Mouse (Mus musculus) intestine, embryonic 15.5 days (tissue): Measurements from ENCODE around the gene Gm20518. TPM values are rescaled to one million over a fixed set of nuclear protein-coding genes. Genes with fewer than 3 reads are reported as not detected.

Experiments
- ATAC-seq: fragments of 200-750 bp; cut with Nextera tagmentation; 2 replicates; pipeline ENCODE4 v1.8.0; 2017; ENCODE audit warnings: moderate TSS enrichment, moderate library complexity
- H3K27ac ChIP-seq: fragments of 300-500 bp; sonication (generic); 2 replicates; pipeline ENCODE4 v1.5.1; 2015; ENCODE audit warnings: mild to moderate bottlenecking, inconsistent platforms
- H3K27me3 ChIP-seq: fragments of 300-500 bp; sonication (generic); replicated peaks from 2 replicates; pipeline ENCODE4 v1.6.1; 2015; ENCODE audit warnings: inconsistent platforms
- H3K36me3 ChIP-seq: fragments of 300-500 bp; sonication (generic); 2 replicates; pipeline ENCODE4 v1.6.1; 2015; ENCODE audit warnings: inconsistent platforms
- H3K4me1 ChIP-seq: fragments of 300-500 bp; sonication (generic); replicated peaks from 2 replicates; pipeline ENCODE4 v1.6.1; 2015; ENCODE audit warnings: inconsistent platforms
- H3K4me2 ChIP-seq: fragments of 300-500 bp; sonication (generic); replicated peaks from 2 replicates; pipeline ENCODE4 v1.6.1; 2015; ENCODE audit warnings: mild to moderate bottlenecking, inconsistent platforms
- H3K4me3 ChIP-seq: fragments of 300-500 bp; sonication (generic); replicated peaks from 2 replicates; pipeline ENCODE4 v1.5.1; 2015; ENCODE audit warnings: inconsistent platforms
- H3K9ac ChIP-seq: fragments of 300-500 bp; sonication (generic); 2 replicates; pipeline ENCODE4 v1.6.1; 2015; ENCODE audit warnings: inconsistent platforms
- H3K9me3 ChIP-seq: fragments of 300-500 bp; sonication (generic); 2 replicates; pipeline ENCODE4 v1.6.1; 2016; ENCODE audit warnings: inconsistent platforms
- WGBS: fragments of 180-500 bp; shearing (Covaris S2); methylation state at CpG from one replicate; pipeline ENCODE4 v1.1.7; 2015; 5-methylcytosine and 5-hydroxymethylcytosine counted together
- polyA plus RNA-seq: library from polyadenylated mRNA; unstranded; fragments of >200 nt; fragmentation: Nextera tagmentation; extraction: Ambion mirVana; gene quantifications from 2 replicates; pipeline ENCODE4 v1.2.1, GENCODE M21; 2015

The Gm20518 gene
- polyA plus RNA-seq, 1 experiment from 2014 or later = 0.18 TPM

DNA sequence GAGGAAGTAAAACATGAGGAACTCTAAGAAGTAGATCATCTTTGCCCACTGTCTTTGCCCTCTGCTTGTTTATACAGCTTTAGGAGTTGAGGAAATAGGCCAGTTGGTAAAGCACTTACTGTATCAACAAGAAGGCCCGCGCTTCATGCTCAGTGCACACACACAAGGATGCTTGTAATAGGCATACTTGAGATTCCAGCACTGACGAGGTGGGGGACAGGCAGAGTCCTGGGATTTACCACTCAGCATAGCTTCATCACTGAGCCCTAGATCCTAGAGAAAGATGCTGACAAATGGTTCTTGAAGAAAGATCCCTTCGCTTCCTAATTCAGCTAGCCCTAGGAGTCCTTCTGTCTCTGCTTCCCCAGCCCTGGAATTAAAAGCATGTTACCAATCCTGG, 78.3 kb downstream of the Gm20518 start:
- Histone ChIP-seq H3K9ac (no peak overlapping the region), H3K9me3 (no peaks in the 10 kb centered on the region), H3K4me1 (peaks cover 24% of the 10 kb centered on the region), H3K4me2 (no peak overlapping the region), H3K36me3 (no peaks in the 10 kb centered on the region), H3K4me3 (no peak overlapping the region), H3K27me3 (0 out of 2 replicates have a peak, but pooled peaks cover 6% of the 10 kb centered on the region), H3K27ac (no peak overlapping the region)
- whole genome bisulfite sequencing = 41% methylated on average over 4 of the region's 4 CpGs
- no peak for ATAC-seq

DNA sequence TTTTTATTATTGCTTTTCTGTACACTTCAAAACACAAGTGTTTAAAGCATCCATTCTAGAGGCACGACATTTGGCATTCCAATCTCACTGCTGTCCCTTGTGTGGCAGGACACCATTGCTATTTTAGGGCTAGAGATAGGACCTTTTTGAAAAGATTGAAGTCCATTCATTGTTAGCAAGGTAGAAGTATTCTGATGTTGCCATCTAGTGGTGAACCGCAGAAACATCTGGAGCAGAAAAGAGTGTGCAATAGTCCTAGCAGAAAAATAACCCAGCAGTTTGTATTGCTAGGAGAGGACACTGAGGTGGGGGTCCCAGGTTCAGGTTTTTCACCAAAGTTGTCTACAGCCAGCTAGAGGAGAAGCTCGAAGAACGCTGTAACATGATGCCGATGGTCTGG, 79.4 kb downstream of the Gm20518 start:
- Histone ChIP-seq H3K9ac (no peak overlapping the region), H3K4me1 (peaks cover 35% of the 10 kb centered on the region), H3K4me2 (no peak overlapping the region), H3K27me3 (0 out of 2 replicates have a peak, but pooled peaks cover 6% of the 10 kb centered on the region), H3K9me3 (no peaks in the 10 kb centered on the region), H3K27ac (no peak overlapping the region), H3K4me3 (no peak overlapping the region), H3K36me3 (no peaks in the 10 kb centered on the region)
- WGBS = 5% methylated on average over 5 of the region's 5 CpGs
- ATAC-seq = no peak

DNA sequence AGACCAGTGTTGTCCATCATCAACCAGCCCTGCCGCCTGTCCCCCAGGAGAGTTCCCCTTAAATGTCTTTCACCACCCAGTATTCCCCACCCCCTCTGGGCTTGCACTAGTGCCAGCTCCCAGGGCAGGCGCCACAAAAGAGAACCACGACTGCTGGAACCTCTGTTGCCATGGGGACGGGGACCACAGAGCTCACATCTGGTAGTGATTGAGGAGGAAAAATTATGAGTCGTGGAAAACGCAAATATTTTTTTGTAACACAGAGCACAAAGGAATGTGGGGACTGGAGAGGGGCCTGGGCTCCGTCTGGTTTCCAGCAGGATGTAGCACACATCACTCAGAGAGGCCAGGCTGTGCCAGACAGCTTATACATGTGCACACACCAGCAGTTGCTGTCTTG, 81.8 kb downstream of the Gm20518 start:
- peak; percentile 20; the same call in 1 of the 2 replicates for ATAC-seq
- Histone ChIP-seq H3K4me1 (peaks cover 40% of the 10 kb centered on the region), H3K27ac (peak overlapping the region; percentile 68), H3K4me3 (no peak overlapping the region), H3K4me2 (no peak overlapping the region), H3K9ac (no peak overlapping the region), H3K36me3 (no peaks in the 10 kb centered on the region), H3K9me3 (no peaks in the 10 kb centered on the region), H3K27me3 (peaks cover 27% of the 10 kb centered on the region)
- 26% methylated on average over 7 of the region's 7 CpGs for WGBS

DNA sequence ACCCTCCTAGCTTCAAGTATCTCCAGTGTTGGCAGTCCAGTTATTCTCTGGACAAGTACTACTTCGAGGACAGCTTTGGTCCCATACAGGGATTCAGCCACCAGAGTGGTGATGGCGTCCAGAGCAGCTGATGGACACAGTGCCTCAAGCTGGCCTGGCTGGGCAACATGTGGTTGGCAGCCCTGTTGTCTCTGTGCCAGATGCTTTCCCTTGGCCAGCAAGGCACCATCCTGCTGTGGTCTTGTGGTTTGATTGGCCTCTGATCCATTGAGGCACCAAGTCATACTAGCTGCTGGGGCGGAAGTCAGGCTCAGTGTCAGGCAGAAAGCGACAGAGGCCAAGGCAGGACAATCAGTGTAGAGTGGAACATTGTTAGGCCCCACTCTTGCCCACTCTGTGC, 82.3 kb downstream of the Gm20518 start:
- ATAC-seq = no peak
- no peak overlapping the region for H3K4me3 ChIP-seq
- peaks cover 46% of the 10 kb centered on the region for H3K4me1 ChIP-seq
- H3K27ac ChIP-seq = peak overlapping the region; percentile 68
- WGBS = 85% methylated on average over 4 of the region's 4 CpGs
- no peaks in the 10 kb centered on the region for H3K9me3 ChIP-seq
- H3K9ac ChIP-seq = no peak overlapping the region
- no peaks in the 10 kb centered on the region for H3K36me3 ChIP-seq
- H3K4me2 ChIP-seq = no peak overlapping the region
- peaks cover 30% of the 10 kb centered on the region for H3K27me3 ChIP-seq

DNA sequence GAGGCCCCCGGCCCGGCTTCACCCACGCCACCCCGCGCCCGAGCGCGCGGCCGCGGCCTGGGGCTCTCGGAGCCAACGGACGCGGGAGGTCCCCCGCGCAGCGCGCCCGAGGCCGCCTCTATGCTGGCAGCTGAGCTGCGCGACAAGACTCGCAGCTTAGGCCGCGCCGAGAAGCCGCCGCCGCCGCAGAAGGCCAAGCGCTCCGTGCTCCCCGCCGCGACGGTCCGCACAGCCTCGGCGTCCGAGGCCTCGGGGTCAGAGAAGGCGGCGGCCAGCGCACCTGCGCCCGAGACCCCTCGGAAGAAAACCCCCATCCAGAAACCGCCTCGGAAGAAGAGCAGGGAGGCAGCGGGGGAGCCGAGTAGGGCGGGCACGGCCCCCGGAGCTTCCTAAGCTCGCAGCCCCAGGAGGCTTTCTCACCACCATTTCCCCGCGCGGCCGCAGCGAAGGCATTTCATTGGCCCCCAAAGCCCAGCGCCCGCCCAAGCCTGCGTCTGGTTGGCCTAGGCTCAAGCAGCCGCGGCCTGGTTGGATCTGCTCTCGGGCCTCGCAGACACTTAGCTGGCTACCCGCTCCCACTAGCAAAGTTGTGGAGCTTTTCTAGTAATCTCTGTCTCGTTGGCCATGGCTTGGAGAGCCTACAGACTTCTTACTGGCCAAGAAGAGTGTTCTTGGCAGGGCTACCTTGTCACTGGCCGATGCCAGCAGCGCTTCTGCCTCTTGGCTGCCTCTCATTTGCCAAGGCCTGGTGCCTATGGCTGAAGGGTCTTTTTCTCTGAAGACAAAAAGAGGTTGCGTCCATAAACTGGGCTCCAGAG, 84.1 kb downstream of the Gm20518 start:
- Histone ChIP-seq H3K9ac (peak overlapping the region; percentile 57), H3K4me3 (peak overlapping the region; percentile 44), H3K27me3 (peaks cover 44% of the 10 kb centered on the region), H3K36me3 (0 out of 2 replicates have a peak, but pooled peaks cover 5% of the 10 kb centered on the region), H3K4me2 (peak overlapping the region; percentile 93), H3K4me1 (peaks cover 63% of the 10 kb centered on the region), H3K27ac (peak overlapping the region; percentile 34; the same call in 1 of the 2 replicates), H3K9me3 (no peaks in the 10 kb centered on the region)
- peak; percentile 81 for ATAC-seq
- 10% methylated on average over 70 of the region's 73 CpGs for WGBS

DNA sequence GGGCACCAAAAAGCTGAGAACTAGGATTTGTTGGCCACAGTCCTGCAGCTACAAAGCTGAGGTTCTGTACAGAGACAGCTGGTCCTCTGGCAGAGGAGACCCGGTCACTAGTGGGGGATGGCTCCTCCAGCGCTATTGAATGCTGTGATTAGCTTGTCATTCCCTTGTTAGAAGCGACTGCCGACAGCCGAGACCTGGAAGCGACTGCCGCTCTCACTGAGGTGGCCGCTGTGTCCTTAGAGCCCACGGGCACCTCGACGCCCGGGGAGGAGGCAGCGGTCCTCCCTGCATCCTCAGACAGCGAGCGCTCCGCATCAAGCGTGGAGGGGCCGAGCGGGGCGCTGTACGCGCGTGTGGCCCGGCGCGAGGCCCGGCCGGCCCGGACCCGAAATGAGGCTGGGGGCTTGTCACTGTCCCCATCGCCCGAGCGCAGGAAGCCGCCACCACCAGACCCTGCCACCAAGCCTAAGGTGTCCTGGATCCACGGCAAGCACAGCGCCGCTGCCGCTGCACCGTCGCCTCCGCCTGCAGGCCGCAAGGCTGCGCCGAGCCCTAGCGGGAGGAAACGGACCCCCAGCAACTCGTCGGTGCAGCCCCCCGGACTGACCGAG, 84.8 kb downstream of the Gm20518 start:
- H3K4me3 ChIP-seq = peak overlapping the region; percentile 44
- peak overlapping the region; percentile 57 for H3K9ac ChIP-seq
- peak overlapping the region; percentile 34; the same call in 1 of the 2 replicates for H3K27ac ChIP-seq
- H3K4me1 ChIP-seq = peaks cover 70% of the 10 kb centered on the region
- peaks cover 51% of the 10 kb centered on the region for H3K27me3 ChIP-seq
- 21% methylated on average over 50 of the region's 50 CpGs for WGBS
- ATAC-seq = peak; percentile 1; the same call in 1 of the 2 replicates
- no peaks in the 10 kb centered on the region for H3K9me3 ChIP-seq
- 0 out of 2 replicates have a peak, but pooled peaks cover 5% of the 10 kb centered on the region for H3K36me3 ChIP-seq
- H3K4me2 ChIP-seq = peak overlapping the region; percentile 93

DNA sequence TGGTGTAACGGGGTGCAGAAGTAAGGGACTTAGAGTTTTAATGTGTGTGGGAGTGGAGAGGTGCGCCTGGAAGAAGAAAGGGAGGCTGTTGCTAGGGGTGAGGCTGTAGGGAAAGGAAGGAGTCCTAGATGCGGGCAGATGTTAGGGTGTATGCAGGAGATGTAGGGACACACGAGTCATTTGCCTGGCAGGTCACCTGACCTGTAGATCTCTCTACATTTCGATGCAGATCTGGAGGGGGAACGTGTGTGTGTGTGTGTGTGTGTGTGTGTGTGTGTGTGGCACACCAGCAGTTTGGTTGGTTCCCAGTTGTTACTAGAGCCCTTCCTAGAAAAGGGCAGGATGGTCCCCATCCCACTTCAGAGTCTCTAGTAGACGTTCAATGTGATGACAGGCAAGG, 86.5 kb downstream of the Gm20518 start:
- Histone ChIP-seq H3K4me3 (no peak overlapping the region), H3K4me1 (peaks cover 71% of the 10 kb centered on the region), H3K4me2 (peak overlapping the region; percentile 73), H3K27ac (no peak overlapping the region), H3K9me3 (no peaks in the 10 kb centered on the region), H3K27me3 (peaks cover 59% of the 10 kb centered on the region), H3K36me3 (0 out of 2 replicates have a peak, but pooled peaks cover 5% of the 10 kb centered on the region), H3K9ac (no peak overlapping the region)
- no peak for ATAC-seq
- 38% methylated on average over 7 of the region's 7 CpGs for WGBS

DNA sequence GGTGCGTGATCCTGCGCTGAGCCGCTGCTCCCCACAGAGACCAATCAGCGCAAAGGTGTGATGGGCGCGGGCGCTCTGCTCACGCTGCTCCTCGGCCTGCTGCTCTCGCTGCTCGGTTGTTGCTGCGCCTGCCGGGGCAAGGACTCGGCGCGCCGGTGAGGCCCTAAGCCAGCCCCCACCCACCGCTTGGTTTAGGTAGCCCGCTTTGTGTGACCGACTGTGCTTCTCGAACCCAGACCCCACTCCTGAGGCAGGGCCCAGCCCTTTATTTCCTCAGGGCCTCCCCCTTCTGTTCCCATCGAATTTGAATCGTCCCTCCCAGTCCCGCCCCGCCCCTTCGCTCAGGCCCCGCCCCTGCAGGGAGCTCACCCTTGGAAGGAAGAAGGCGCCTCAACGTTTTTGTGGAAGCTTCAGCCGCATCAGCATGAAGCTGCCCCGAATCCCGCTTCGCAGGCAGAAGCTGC, 87.0 kb downstream of the Gm20518 start:
- Histone ChIP-seq H3K9ac (peak overlapping the region; percentile 20; the same call in 1 of the 2 replicates), H3K4me3 (peak overlapping the region; percentile 32), H3K9me3 (no peaks in the 10 kb centered on the region), H3K4me1 (peaks cover 68% of the 10 kb centered on the region), H3K4me2 (peak overlapping the region; percentile 73), H3K36me3 (0 out of 2 replicates have a peak, but pooled peaks cover 5% of the 10 kb centered on the region), H3K27ac (no peak overlapping the region), H3K27me3 (peaks cover 64% of the 10 kb centered on the region)
- ATAC-seq = peak; percentile 41
- WGBS = 14% methylated on average over 33 of the region's 33 CpGs

DNA sequence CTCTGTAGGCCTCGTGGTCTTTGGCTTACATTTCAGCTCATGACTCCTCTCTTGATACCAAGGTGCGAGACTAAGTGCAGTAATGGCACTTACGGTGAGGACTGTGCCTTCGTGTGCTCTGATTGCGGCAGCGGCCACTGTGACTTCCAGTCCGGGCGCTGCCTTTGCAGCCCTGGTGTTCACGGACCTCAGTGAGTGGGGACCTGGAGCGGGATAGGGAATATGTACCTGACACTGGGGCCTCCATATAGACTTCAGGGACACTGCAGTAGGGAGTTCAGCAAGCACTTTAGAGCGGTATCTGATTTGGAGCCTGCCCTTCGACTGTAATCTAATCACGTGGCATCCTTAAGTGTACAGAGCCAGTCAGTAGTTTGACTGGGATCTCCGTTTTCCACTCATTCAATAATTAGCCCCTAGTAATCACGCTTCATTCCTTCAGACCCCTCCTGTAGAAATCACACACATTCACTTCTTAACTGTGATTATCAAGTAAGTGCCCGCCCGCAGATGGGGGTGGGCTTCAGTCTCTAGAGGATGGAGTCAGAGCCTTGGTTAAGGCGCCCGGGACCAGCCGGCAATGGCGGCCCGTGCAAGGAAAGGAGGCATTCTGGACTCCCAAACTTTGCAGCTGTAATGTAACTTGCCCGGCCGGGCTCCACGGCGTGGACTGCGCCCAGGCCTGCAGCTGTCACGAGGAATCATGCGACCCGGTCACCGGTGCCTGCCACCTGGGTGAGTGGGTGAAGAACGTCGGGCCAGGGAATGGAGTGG, 87.6 kb downstream of the Gm20518 start:
- Histone ChIP-seq H3K9ac (peak overlapping the region; percentile 20; the same call in 1 of the 2 replicates), H3K9me3 (no peaks in the 10 kb centered on the region)

DNA sequence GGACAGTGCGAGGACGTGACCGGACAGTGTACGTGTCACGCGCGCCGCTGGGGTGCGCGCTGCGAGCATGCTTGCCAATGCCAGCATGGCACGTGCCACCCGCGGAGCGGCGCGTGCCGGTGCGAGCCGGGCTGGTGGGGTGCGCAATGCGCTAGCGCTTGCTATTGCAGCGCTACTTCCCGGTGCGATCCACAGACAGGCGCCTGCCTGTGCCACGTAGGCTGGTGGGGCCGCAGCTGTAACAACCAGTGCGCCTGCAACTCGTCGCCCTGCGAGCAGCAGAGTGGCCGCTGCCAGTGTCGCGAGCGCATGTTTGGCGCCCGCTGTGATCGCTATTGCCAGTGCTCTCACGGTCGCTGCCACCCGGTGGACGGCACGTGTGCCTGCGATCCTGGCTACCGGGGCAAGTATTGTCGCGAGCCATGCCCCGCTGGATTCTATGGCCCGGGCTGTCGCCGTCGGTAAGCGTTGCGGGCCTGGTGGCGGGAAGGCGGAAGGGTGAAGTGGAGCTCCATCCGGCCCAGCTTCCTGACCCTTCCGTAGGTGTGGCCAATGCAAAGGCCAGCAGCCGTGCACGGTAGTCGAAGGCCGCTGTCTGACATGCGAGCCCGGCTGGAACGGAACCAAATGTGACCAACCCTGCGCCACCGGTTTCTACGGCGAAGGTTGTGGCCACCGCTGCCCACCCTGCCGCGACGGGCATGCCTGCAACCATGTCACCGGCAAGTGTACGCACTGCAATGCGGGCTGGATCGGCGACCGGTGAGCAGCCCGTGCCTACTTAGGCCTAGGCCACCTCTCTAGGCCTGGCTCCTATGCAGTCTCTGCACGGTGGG, 88.4 kb downstream of the Gm20518 start:
- Histone ChIP-seq H3K27me3 (peaks cover 67% of the 10 kb centered on the region), H3K9ac (peak overlapping the region; percentile 33; the same call in 1 of the 2 replicates), H3K9me3 (no peaks in the 10 kb centered on the region), H3K4me2 (peak overlapping the region; percentile 73), H3K4me1 (peaks cover 69% of the 10 kb centered on the region), H3K27ac (no peak overlapping the region), H3K36me3 (0 out of 2 replicates have a peak, but pooled peaks cover 5% of the 10 kb centered on the region), H3K4me3 (peak overlapping the region; percentile 35)
- no peak for ATAC-seq
- WGBS = 23% methylated on average over 83 of the region's 83 CpGs

More for the DNA sequence above, 87.6 kb downstream of the Gm20518 start:
- peak overlapping the region; percentile 35 for H3K4me3 ChIP-seq
- H3K36me3 ChIP-seq = 0 out of 2 replicates have a peak, but pooled peaks cover 5% of the 10 kb centered on the region
- peak overlapping the region; percentile 73 for H3K4me2 ChIP-seq
- H3K27me3 ChIP-seq = peaks cover 67% of the 10 kb centered on the region
- 42% methylated on average over 33 of the region's 33 CpGs for WGBS
- no peak for ATAC-seq
- H3K27ac ChIP-seq = no peak overlapping the region
- peaks cover 68% of the 10 kb centered on the region for H3K4me1 ChIP-seq

DNA sequence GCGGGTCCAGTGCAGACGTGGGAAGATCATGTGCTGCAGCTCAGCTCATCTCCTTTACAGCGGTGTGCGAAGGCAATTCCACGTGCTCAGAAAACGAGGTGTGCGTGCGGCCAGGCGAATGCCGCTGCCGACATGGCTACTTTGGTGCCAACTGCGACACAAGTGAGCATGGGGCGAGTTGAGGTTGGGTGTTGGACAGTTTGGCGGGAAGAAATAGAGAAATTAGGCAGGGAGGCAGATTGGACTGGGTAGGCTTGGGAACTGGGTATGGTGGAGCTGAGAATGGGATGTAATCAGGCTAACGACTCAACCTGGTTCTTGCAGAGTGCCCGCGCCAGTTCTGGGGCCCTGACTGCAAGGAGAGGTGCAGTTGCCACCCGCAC, 89.0 kb downstream of the Gm20518 start:
- H3K4me3 ChIP-seq = peak overlapping the region; percentile 35
- no peak for ATAC-seq
- peaks cover 69% of the 10 kb centered on the region for H3K27me3 ChIP-seq
- H3K4me1 ChIP-seq = peaks cover 65% of the 10 kb centered on the region
- peak overlapping the region; percentile 33; the same call in 1 of the 2 replicates for H3K9ac ChIP-seq
- no peaks in the 10 kb centered on the region for H3K9me3 ChIP-seq
- 0 out of 2 replicates have a peak, but pooled peaks cover 5% of the 10 kb centered on the region for H3K36me3 ChIP-seq
- WGBS = 28% methylated on average over 18 of the region's 18 CpGs
- peak overlapping the region; percentile 73 for H3K4me2 ChIP-seq
- no peak overlapping the region for H3K27ac ChIP-seq
